Mouse (Mus musculus): ENCODE data around the gene Wdr70.

Gene Wdr70

DNA sequence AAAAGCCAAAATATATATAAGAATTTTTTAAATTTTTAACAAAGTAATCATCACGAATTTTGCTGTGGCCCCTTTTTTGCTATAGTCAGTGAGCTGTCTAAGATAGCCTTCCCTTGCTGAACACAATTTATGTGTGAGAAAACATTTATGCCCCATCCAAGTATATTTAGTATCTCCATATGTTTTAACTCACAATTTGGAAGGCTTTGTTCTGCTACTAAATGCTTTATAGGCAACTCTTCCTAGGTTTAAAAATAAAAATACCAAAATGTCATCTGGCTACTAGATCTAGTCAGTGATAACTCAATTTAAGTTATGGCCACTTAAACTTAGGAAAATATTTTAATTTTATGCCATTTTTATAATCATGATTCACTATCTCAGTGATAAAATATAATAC, 142.1 kb downstream of the Wdr70 start:
- in situ Hi-C loops (cut with MboI; ENCODE audit: unreplicated experiment in 2 of 2) = no loop called here

DNA sequence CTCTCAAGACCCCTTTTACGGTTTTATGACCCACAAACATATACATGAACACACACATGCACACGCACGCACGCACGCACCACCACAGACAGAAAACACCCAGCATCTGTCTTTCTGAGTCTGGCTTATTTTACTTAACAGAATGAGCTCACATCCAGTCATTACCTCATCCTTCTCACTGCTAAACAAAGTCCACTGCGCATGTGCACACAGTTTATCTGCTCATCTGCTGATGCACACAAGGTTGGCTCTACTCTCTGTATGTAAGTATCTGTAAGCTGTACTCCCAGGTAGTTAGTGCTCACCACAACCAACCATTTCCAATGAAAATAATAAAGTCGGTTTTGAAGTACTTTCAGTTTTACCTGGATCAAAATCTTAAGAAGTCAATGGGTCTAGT, 148.4 kb downstream of the Wdr70 start:
- in situ Hi-C loops (cut with MboI; ENCODE audit: unreplicated experiment in 2 of 2) = no loop called here

DNA sequence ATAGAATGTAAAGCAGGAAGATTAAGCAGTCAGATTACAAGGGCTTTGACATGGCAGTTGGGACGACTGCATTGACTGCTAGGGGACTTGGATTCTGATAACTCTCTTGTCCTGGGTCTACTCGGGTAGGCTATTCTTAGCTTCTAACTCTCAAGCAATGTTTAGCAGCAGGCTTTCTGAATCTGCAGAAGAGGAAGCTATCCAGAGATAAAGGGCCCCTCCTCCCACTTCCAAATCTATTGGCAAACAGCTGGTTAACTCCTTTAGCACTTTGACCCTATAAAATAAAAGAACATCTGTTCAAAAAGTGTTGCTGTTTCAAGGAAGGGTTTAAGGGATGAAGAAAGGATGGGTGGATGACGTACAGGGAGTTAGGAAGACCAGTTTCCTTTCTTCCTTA, 157.3 kb downstream of the Wdr70 start:
- in situ Hi-C loops (cut with MboI; ENCODE audit: unreplicated experiment in 2 of 2) = no loop called here

DNA sequence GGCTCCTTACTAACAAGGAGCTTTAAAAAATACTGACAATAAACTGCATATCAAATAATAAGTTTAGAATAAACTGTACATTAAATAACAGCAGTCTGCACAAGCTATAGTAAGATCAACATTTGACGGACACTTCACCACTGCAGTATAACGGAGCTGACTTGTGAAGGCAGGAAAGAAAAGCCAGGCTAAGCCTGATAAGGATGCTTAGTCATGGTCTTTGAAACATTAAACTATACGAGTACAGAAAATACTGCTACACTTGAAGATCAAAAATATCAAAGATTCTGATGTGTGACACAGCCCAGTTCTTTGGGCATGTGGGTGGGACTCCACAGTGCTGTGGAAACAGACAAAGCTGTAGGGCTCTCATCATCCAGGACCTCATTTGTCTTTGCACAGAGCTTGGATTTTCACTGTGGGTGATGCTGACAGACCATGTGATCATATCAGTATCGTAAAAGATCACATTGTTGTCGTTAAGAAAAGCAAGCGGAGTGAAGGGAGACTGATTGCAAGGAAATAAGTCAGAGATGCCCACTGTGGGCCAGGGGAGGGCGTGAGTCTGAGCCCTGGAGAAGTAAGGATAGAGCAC, 163.3 kb downstream of the Wdr70 start:
- in situ Hi-C loops (cut with MboI; ENCODE audit: unreplicated experiment in 2 of 2) = loop anchor here in 1 of 2 experiments (5.0 kb wide), 1 partner anchor 48 kb away; no protein-coding TSS in a partner anchor

DNA sequence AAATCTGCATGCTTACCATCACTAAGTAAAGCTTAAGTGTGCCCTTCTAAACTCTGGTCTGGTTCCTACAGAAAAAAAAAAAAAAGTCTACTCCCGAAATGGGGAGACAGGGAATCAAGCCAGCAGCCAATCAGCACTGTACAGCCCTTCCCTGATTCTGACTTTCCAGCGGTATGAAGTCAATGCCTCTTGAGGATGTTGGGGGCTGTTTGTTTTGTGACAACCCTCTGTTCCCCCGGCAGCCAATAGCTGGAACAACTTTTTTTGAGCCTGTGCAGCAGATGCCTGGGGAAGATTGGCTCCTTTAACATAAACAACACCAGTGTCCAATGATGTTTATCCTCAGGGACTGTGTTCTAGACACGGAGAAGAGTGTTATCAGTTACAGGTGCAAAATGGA, 164.4 kb downstream of the Wdr70 start:
- in situ Hi-C loops (cut with MboI; ENCODE audit: unreplicated experiment in 2 of 2) = no loop called here

DNA sequence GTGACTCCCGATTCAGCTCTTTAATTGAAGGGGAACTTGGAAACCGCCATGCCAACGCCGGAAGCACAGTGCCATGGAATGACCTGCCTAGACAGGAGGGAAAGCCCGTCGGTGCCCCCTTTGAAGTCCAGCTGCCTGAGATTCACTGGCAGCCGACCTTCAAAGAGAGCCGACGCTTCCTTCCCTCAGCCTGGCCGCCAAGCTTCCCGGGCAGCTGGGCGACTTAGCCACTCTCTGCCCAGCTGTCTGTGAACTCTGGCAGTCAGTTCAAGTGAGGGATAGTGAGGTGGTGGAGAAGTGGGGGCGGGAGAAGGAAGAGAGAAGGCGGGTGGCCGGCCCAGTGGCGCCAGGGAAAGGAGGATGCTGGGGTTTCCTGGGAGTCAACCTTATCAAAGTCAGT, 164.9 kb downstream of the Wdr70 start:
- in situ Hi-C loops (cut with MboI; ENCODE audit: unreplicated experiment in 2 of 2) = no loop called here

DNA sequence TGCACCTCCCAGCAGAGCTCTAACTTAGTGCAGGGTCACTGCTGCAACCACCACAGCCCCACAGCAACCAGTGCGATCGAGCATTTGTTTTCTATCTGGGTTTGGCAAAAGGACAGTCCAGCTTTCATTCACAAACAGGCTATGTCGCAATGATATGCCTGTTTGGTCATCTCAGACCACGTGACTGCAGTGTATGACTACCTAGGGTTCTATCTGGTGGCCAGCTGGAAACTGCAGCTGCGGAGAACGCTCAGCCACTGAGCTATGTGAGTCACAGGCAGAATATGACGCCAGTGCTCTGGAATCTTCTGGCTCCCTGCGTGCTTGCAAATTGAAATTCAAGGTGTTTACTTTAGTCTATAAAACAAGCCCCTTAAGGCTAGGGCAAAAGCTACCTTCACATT, 167.4 kb downstream of the Wdr70 start:
- in situ Hi-C loops (cut with MboI; ENCODE audit: unreplicated experiment in 2 of 2) = no loop called here

DNA sequence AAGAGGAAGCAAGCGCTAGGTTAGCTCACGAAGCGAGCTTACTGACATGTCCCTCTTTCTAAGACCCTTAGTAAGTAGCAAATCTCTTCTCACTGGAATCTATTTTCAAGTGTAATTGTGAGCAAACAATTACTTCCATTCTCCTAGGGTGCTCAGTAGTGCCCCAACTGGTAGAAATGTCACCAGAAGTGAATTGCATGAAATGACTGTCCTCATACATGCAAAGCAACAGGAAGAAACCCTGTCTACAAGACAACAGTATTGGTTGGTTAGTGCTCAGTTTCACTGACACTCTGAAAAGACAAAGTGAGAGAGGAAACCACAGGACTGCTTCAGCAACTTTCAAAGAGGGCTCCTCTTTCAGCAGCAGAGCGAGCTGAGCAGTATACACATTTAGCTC, 173.6 kb downstream of the Wdr70 start:
- in situ Hi-C loops (cut with MboI; ENCODE audit: unreplicated experiment in 2 of 2) = no loop called here

DNA sequence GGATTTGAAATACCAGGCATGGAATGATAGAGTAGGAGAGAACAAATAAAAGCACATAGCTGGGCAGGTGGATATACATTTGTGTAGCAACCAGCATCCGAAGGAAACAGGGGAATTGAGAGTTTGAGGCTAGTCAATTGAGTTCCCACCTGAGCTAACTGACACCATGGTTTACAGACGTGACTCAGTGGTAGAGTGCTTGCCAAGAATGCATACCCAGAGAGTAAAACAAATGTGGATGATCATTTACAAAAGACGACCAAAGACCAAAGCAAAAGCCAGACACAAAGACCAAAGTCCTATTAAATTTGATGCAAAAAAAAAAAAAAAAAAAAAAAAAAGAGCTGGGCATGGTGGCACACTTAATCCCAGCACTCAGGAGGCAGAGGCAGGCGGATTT, 175.7 kb downstream of the Wdr70 start:
- in situ Hi-C loops (cut with MboI; ENCODE audit: unreplicated experiment in 2 of 2) = no loop called here

DNA sequence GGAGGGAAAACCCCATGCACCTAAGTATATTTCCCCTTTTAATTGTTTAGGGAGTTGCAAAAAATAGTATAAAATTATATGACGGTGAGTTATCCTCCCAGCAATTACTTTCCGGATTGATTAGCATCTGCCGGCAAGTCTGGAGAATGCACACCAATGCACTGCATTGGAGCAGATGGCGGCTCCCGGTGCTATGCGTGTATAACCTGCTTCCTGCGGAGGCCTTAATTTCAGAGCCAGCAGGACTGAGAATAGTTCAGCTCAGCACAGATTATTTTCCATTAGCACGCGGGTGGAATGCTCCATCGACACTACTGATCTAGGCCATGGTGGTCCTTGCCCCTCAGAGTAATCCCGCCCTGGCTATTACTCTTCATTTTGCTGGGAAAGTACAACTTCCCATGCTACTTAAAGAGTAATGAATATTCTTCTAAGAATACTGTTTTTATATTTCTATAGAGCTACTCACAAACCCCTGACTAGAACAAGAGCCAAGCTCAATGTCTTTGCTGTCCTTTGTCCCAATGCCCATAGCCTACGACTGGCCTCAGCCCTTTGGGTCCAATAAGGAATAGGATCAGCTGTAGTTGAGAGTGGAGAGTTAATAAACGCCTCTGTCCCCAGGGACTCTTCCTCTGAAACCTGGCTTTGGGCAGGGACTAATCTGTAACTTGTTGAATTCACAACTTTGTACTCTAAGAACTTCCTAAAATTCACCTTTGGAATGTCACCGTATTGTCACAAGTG, 176.5 kb downstream of the Wdr70 start:
- in situ Hi-C loops (cut with MboI; ENCODE audit: unreplicated experiment in 2 of 2) = no loop called here

DNA sequence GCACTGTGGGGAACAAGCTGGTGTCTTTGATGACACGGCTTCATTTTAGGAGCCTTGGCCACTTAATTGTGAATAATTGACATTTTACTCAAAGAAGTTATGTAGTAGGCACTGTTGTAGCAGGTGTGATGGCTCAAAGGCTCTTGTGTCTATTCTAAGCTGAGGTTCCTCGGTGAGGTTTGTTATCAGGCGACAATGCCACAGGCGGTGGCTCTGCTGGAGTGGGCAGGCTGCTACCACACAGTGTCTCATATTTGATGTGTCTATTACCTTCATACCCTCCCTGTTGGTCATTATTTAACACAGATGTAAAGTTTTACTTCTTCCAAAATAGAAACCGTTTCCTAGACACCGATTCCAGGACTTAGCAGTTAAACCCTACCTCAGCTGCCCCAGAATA, 177.9 kb downstream of the Wdr70 start:
- in situ Hi-C loops (cut with MboI; ENCODE audit: unreplicated experiment in 2 of 2) = no loop called here

DNA sequence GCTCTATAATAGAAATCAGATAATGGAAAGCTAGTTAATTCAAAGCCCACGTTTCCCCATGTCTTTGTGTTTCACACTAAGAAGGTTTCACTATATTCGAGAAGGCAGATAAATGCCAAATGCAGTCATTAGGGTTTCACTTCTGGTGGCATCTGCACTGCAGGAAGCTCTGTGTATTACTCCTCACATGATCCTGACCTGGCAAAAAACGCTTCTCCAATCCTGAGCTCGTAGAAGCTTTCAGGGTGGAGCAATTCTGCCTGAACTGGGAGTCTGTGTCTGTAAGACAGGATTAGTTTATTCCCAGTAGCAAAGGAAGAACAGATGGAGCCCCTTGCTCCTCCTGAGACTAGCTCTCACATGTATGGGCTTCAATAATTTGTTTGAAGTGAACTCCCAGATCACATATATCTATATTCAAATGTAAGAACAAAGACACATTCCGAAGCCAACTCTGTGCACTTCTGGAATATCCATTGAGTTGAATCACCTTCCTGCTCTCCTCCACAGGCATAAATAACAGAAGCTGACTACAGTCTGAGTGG, 192.4 kb downstream of the Wdr70 start:
- in situ Hi-C loops (cut with MboI; ENCODE audit: unreplicated experiment in 2 of 2) = no loop called here

DNA sequence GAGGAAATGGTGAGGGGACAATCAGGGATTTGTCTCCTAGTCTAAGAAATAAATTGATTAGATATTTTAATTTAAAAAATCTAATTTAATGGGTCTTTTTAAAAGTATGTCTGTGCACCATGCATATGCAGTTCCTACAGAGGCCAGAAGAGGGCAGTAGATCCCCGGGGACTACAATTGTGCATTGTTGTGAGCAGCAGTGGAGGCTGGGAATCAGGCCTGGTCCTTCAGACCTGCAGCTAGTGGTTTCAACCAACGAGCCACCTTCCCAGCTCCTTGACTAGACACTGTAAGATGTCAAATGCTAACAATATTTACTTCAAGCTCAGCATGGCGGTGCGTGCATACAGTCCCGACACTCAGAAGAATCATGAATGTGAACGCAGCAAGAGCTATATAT, 199.7 kb downstream of the Wdr70 start:
- in situ Hi-C loops (cut with MboI; ENCODE audit: unreplicated experiment in 2 of 2) = no loop called here

DNA sequence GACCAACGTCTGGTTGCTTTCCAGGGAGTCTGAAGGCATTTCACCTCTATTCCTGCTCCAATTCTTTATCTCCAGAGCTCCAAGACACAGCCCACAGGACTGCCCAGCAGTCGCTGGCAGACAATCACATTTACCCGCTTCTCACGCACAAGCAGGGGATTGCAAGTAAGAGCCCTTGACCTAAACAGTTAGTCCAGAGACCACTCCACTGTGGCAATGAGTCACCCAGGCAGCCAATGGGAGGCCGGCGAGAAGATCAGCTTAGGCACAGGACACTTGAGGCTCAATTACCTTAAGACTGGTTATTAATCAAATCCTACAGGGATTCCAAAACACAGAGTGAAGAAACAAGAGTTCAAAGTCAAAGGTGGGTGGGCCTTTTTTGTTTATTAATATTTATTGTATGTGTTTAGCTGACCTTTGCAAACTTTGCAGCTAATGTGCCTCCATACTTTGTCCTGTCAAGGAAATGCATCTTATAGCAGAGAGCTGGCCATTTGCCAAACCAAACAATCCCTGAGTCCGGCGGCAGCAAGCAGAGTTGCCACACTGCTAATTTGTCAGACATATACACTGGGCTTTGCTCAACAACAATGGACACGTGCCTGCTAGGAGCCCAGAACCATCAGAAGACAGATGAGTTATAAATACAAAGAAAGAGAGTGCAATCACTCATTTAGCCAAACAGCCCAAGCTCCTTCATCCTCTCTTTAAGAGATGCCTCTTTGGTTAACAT, 207.3 kb downstream of the Wdr70 start:
- in situ Hi-C loops (cut with MboI; ENCODE audit: unreplicated experiment in 2 of 2) = no loop called here

DNA sequence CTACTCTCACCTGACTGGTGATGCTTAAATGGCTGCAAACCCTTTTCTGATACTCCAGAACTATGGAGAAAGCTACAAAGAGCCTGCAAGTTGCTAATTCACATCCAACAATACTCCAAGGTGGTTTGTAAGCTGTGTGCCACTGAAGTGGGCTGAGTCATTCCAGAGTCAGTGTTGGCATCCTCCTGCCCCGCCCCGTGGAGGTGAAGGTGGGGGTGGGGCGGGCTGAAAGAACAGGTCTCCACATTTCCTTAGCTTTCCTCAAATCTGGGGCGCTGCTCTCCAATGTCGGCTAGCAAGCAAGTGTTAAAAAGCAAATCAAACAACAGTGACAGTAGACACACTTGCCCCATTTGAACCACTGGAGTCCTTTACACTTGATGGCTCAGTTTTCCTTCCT, 208.7 kb downstream of the Wdr70 start:
- in situ Hi-C loops (cut with MboI; ENCODE audit: unreplicated experiment in 2 of 2) = no loop called here

DNA sequence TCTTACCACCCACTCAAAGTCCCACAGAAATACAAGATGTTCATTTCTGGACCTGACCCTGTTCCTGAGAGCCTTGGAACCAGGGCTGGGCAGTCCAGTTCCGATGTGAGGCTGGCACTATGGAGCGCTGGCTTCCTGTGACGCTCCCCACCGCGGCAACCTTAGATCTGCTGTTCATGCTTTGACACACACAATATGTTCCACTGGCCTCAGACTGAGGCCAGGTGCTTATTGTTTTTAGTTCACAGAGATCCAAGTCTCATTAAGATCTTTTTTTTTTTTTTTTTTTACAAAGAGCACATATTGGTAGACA, 209.7 kb downstream of the Wdr70 start:
- in situ Hi-C loops (cut with MboI; ENCODE audit: unreplicated experiment in 2 of 2) = loop anchor here in 1 of 2 experiments (5.0 kb wide), 1 partner anchor 48 kb away; no protein-coding TSS in a partner anchor

DNA sequence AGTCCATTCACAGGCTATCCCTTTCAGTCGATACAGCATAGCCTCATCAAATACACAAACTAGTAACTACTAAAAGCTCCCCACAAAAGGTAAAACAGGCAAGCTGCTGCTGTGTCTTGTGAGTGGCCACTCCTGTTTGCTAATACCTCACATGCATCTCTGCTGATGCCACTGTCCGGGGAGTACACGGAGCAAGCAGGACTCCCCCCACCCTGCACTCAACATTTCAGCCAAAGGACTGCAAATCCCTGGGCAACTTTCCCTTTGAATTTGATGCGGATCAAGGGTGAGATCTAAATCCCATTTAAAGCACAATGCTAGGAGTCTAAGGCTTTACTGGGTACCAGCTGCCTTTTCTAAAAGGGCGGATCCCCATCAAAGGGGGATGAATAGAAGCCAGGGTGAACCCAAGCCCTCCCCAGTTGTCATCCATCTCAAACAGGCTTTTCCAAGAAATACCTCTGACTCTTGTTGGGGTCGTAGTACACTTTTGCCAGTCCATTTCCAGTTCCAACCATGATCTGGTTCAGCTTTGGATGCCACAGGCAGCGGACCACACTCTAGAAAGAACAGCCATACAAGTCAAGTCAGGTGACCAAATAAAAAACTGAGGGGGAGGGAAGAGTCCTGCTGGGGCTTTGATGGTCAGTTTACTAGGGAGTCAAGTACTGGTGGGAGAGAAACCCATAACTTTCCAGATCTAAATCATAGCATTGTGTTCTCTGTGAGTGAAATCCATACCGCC, 210.2 kb downstream of the Wdr70 start:
- in situ Hi-C loops (cut with MboI; ENCODE audit: unreplicated experiment in 2 of 2) = loop anchor here in 1 of 2 experiments (5.0 kb wide), 1 partner anchor 49 kb away; no protein-coding TSS in a partner anchor

DNA sequence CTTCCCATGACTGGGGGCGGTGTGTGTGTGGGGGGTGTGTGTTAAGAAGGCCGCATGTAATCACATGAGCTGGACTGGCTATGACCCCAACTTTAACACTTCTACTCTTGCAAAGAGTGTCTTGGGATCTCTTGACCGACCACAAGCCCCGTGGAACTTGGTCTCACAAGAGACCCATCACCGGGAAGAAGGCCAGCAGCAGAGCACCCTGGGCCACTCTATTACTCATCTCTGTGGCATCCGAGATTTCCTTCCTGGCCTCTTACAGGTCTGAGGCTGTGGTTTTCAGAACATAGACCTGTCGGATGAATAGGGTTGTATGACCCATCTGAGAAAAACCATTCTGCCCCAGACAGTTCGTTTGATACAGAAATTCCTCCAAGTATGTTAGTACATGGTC, 212.4 kb downstream of the Wdr70 start:
- in situ Hi-C loops (cut with MboI; ENCODE audit: unreplicated experiment in 2 of 2) = loop anchor here in 1 of 2 experiments (5.0 kb wide), 1 partner anchor 51 kb away; no protein-coding TSS in a partner anchor

DNA sequence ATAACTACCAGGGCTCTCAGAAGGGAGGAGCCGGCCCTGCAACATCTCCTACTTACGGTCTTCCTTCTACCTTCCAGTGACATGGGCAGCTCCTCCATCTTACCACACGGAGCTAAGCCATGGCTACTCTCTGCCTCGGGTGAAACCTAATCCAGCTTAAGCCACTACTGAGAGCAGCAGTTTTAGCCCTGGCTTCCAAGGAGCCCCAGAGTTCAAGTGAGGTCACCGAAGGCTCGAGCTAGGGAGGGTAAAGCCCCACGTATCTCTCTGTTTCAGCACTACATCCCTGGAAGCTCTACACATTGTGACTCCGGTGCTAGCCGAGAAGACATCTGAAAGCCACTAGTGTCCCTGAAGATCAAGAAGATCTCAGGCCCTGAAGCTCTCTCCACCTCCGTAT, 213.9 kb downstream of the Wdr70 start:
- in situ Hi-C loops (cut with MboI; ENCODE audit: unreplicated experiment in 2 of 2) = loop anchor here in 1 of 2 experiments (5.0 kb wide), 1 partner anchor 52 kb away; no protein-coding TSS in a partner anchor

DNA sequence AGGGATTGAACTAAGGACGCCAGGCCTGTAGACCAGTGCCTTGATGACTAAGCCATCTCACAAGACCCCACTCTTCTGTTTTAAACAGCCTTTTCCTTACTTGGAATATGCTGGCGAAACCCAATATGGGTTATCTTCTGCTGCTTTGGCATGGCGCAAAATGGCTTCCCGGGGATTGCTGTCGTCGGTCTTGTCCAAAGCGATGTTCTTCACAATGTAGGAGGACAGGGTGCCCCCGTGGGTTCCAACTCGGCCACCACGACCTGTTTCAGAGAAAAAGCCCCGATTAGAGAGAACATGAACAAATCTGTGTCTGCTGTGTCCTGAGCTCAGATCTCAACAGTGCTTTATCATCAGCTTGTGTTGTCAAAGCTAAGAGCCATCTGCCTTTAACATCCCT, 214.8 kb downstream of the Wdr70 start:
- in situ Hi-C loops (cut with MboI; ENCODE audit: unreplicated experiment in 2 of 2) = no loop called here

DNA sequence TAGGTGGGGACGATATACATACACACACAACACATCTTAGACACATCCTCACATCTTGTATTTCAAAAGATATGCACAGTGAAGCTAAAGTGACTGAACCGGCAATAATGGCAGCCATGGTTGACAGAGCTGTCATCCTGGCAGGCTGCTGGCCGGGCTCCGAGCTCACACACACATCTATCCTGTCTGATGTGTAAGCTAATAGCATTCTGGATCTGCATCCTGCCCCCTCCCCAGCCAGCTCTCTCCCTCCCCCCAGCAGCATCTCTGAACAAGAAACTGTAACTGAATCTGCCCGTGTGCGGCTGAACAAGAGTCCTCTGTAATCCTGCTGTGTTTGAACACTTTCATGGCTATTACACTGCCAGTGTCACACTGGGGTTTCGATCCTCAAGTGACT, 219.1 kb downstream of the Wdr70 start:
- in situ Hi-C loops (cut with MboI; ENCODE audit: unreplicated experiment in 2 of 2) = no loop called here
